Mouse (Mus musculus): ENCODE measurements at regions not wholly inside any gene's neighbourhood (a gene's known extent, or its start where the extent isn't known, plus 50 kb on each side); places are given as distances from the start of the nearest gene placed in this dataset.

DNA sequence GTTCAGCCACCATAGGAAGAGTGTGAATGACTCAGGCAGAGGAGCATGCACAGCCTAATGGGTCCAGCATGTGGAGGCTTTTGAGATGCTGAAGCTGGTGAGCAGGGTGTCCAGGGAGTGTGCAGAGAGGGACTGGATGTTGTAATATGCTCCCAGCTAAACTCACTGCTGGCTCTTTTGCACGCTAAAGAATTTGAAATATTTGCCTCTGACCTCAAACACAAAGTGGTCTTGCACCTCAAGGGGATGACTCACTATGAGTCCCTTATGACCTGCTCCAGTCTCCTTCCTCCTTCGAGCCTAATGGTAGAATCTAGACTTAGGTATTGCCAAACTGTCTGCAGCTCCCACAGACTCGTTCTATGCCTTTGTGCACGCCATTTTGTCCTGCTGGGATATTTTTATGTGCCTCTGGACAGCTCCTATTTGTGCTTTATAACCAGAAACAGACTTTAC, 55.0 kb upstream of the Slit3 start:
- Histone ChIP-seq H3K9me3 (ENCODE audit: control insufficient read depth, low read length) (no peaks in the 10 kb centered on the region), H3K9ac (ENCODE audit: low read length) (no peak overlapping the region), H3K27ac (replicated peaks in 1 of 2; ENCODE audit: control insufficient read depth in 1 of 2, insufficient read depth in 1 of 2, low read depth in 2 of 2, low read length in 2 of 2) (no peak overlapping the region), H3K36me3 (ENCODE audit: control insufficient read depth, insufficient read depth, low read length) (no peaks in the 10 kb centered on the region), H3K4me2 (ENCODE audit: low read length) (no peak overlapping the region), H3K4me3 (ENCODE audit: control insufficient read depth in 1 of 2, insufficient read depth in 1 of 2, low read depth in 1 of 2, low read length in 2 of 2) (no peak overlapping the region), H3K4me1 (ENCODE audit: control insufficient read depth in 2 of 2, insufficient read depth in 2 of 2, low read length in 2 of 2) (peaks cover 0 to 2% of the 10 kb centered on the region in 2 experiments; a peak in 2 of 4 replicates), H3K27me3 (ENCODE audit: control insufficient read depth, insufficient read depth, low read length) (no peaks in the 10 kb centered on the region)
- 36% methylated on average over 4 of the region's 4 CpGs for WGBS
- ATAC-seq (ENCODE audit: insufficient number of reproducible peaks, insufficient read depth, low FRiP score, low read depth), result no peak

DNA sequence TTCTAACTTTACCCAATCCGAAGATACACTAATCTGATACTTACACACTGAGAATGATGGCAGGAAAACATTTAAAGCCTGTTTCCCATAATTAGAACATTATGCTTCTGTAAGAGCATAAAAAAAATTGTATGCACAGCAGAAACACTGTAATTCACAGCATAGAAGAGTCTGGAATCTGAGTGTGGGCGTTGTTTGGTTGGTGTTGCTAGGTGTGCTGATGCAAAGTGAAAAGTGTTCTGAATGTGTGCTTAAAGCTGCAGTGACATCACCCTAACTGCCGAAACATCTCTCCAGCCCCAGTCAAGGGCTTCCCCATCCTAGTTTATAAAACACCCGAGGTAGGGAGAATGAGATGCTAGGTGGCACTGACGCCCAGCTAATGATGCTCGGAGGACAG, 63.2 kb upstream of the Slit3 start:
- no peak for ATAC-seq (ENCODE audit: insufficient number of reproducible peaks, insufficient read depth, low FRiP score, low read depth)
- 74% methylated on average over 6 of the region's 6 CpGs for WGBS
- H3K4me3 ChIP-seq (ENCODE audit: control insufficient read depth in 1 of 2, insufficient read depth in 1 of 2, low read depth in 1 of 2, low read length in 2 of 2), result no peak overlapping the region

GRCm38 (mm10) chr11:35055496-35056125, 65.4 kb upstream of the Slit3 start:
- WGBS, result 84% methylated on average over 7 of the region's 7 CpGs
- no peaks in the 10 kb centered on the region for H3K36me3 ChIP-seq (ENCODE audit: control insufficient read depth, insufficient read depth, low read length)

More for the DNA sequence above, 63.2 kb upstream of the Slit3 start:
- Histone ChIP-seq H3K27ac (replicated peaks in 1 of 2; ENCODE audit: control insufficient read depth in 1 of 2, insufficient read depth in 1 of 2, low read depth in 2 of 2, low read length in 2 of 2) (no peak overlapping the region), H3K36me3 (ENCODE audit: control insufficient read depth, insufficient read depth, low read length) (no peaks in the 10 kb centered on the region), H3K9ac (ENCODE audit: low read length) (no peak overlapping the region), H3K4me1 (ENCODE audit: control insufficient read depth in 2 of 2, insufficient read depth in 2 of 2, low read length in 2 of 2) (peaks cover 2 to 6% of the 10 kb centered on the region in 2 experiments; a peak in 2 of 4 replicates), H3K27me3 (ENCODE audit: control insufficient read depth, insufficient read depth, low read length) (no peaks in the 10 kb centered on the region), H3K9me3 (ENCODE audit: control insufficient read depth, low read length) (no peaks in the 10 kb centered on the region), H3K4me2 (ENCODE audit: low read length) (no peak overlapping the region)

GRCm38 (mm10) chr11:35053613-35053950, 67.4 kb upstream of the Slit3 start:
- H3K27ac ChIP-seq (replicated peaks in 1 of 2; ENCODE audit: control insufficient read depth in 1 of 2, insufficient read depth in 1 of 2, low read depth in 2 of 2, low read length in 2 of 2), result no peak overlapping the region
- H3K4me1 ChIP-seq (ENCODE audit: control insufficient read depth in 2 of 2, insufficient read depth in 2 of 2, low read length in 2 of 2), result peaks cover 2 to 6% of the 10 kb centered on the region in 2 experiments; a peak in 2 of 4 replicates
- H3K36me3 ChIP-seq (ENCODE audit: control insufficient read depth, insufficient read depth, low read length), result no peaks in the 10 kb centered on the region
- ATAC-seq (ENCODE audit: insufficient number of reproducible peaks, insufficient read depth, low FRiP score, low read depth), result no peak
- H3K4me2 ChIP-seq (ENCODE audit: low read length), result no peak overlapping the region
- no peak overlapping the region for H3K9ac ChIP-seq (ENCODE audit: low read length)
- no peaks in the 10 kb centered on the region for H3K9me3 ChIP-seq (ENCODE audit: control insufficient read depth, low read length)
- H3K4me3 ChIP-seq (ENCODE audit: control insufficient read depth in 1 of 2, insufficient read depth in 1 of 2, low read depth in 1 of 2, low read length in 2 of 2), result no peak overlapping the region
- no peaks in the 10 kb centered on the region for H3K27me3 ChIP-seq (ENCODE audit: control insufficient read depth, insufficient read depth, low read length)
- WGBS, result 38% methylated on average over 2 of the region's 2 CpGs

More at GRCm38 (mm10) chr11:35055496-35056125, 65.4 kb upstream of the Slit3 start:
- H3K9ac ChIP-seq (ENCODE audit: low read length), result no peak overlapping the region
- no peaks in the 10 kb centered on the region for H3K27me3 ChIP-seq (ENCODE audit: control insufficient read depth, insufficient read depth, low read length)
- no peak overlapping the region for H3K4me2 ChIP-seq (ENCODE audit: low read length)
- H3K4me1 ChIP-seq (ENCODE audit: control insufficient read depth in 2 of 2, insufficient read depth in 2 of 2, low read length in 2 of 2), result peaks cover 2 to 6% of the 10 kb centered on the region in 2 experiments; a peak in 2 of 4 replicates
- no peak for ATAC-seq (ENCODE audit: insufficient number of reproducible peaks, insufficient read depth, low FRiP score, low read depth)
- no peaks in the 10 kb centered on the region for H3K9me3 ChIP-seq (ENCODE audit: control insufficient read depth, low read length)
- H3K4me3 ChIP-seq (ENCODE audit: control insufficient read depth in 1 of 2, insufficient read depth in 1 of 2, low read depth in 1 of 2, low read length in 2 of 2), result no peak overlapping the region
- H3K27ac ChIP-seq (replicated peaks in 1 of 2; ENCODE audit: control insufficient read depth in 1 of 2, insufficient read depth in 1 of 2, low read depth in 2 of 2, low read length in 2 of 2), result no peak overlapping the region

DNA sequence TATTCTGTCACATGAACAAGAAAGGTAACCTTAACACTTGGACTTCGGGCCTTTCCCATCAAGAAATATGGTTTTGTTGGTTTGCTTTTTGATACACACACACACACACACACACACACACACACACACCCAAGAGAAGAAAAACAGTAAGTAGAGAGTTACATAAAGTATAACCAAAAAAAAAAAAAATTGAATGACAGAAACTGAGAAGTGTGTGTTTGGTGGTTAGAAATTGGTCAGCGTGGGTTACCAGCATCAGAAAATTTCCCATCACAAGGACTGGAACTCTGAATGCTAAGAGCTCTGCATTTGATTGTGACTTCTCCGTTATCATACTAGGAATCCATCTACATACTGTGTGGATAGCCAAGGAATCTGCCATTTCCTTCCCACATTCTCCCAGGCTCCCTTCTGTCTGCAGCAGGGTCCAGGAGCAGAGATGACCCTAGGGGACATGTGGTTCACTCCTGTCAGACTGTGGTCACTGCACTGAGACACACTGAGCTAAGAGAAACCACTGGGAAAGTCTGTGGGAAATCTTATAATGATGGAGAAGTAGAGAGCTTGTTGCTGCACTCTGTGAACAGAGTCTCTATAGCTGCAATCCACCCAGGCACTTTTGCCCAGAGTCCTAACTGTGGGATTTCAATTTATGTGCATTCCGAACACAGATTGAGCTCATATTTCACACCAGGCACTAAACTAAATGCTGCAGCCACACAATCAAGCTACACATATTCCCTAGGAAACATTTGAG, 68.0 kb upstream of the Slit3 start:
- H3K4me2 ChIP-seq (ENCODE audit: low read length), result no peak overlapping the region
- no peaks in the 10 kb centered on the region for H3K27me3 ChIP-seq (ENCODE audit: control insufficient read depth, insufficient read depth, low read length)
- WGBS, result 69% methylated on average over 4 of the region's 4 CpGs
- no peak for ATAC-seq (ENCODE audit: insufficient number of reproducible peaks, insufficient read depth, low FRiP score, low read depth)
- H3K27ac ChIP-seq (replicated peaks in 1 of 2; ENCODE audit: control insufficient read depth in 1 of 2, insufficient read depth in 1 of 2, low read depth in 2 of 2, low read length in 2 of 2), result no peak overlapping the region
- peaks cover 2 to 6% of the 10 kb centered on the region in 2 experiments; a peak in 2 of 4 replicates for H3K4me1 ChIP-seq (ENCODE audit: control insufficient read depth in 2 of 2, insufficient read depth in 2 of 2, low read length in 2 of 2)
- H3K36me3 ChIP-seq (ENCODE audit: control insufficient read depth, insufficient read depth, low read length), result no peaks in the 10 kb centered on the region
- H3K4me3 ChIP-seq (ENCODE audit: control insufficient read depth in 1 of 2, insufficient read depth in 1 of 2, low read depth in 1 of 2, low read length in 2 of 2), result no peak overlapping the region
- H3K9me3 ChIP-seq (ENCODE audit: control insufficient read depth, low read length), result no peaks in the 10 kb centered on the region
- no peak overlapping the region for H3K9ac ChIP-seq (ENCODE audit: low read length)

DNA sequence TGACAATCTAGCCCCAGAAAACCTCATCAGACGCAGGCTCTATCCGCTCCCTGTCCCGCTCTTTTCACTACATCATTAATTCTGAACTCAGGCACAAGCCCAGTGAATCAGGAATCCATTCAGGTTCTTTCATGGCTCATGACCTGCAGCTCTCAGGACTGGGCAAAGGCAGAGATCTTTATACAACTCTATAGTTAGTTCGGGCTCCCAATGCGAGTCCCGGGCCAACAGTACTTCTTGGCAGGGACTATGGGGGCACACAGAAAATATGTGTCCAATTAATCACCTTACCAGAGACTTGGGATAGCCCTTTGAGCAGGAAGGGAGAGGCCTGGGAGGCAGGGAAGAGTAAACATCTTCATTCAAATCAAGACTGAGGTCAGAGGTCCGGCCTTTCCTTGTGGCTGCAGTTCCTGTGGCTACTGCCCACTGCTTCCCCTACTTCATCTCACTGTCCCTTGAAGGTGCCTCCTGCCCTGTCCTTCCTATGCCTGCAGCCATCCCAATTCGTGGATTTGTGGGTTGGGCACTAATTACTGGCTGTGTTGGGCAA, 71.3 kb upstream of the Slit3 start:
- H3K4me1 ChIP-seq (ENCODE audit: control insufficient read depth in 2 of 2, insufficient read depth in 2 of 2, low read length in 2 of 2), result peaks cover 2 to 6% of the 10 kb centered on the region in 2 experiments; a peak in 2 of 4 replicates
- no peak for ATAC-seq (ENCODE audit: insufficient number of reproducible peaks, insufficient read depth, low FRiP score, low read depth)
- WGBS, result 84% methylated on average over 8 of the region's 8 CpGs

DNA sequence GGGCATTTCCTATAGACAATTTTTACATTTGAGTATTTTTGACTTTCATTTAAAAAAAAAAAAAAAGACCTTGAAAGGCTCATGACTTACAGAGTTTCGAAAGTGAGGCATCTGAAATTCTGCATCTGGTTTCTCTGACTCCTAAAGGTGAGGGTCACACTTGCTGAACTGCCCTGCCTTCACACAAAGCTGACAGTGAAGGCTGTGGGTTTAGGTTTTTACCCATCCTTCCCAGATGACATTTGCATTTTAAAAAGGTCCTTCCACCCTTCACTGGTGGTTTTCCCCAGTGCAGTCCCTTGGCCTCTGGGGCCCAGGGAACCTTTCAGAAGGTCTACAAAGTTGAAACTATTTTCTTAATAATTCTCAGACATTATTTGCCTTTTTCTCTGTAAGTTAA, 76.4 kb upstream of the Slit3 start:
- H3K9ac ChIP-seq (ENCODE audit: low read length), result no peak overlapping the region
- no peak overlapping the region for H3K27ac ChIP-seq (replicated peaks in 1 of 2; ENCODE audit: control insufficient read depth in 1 of 2, insufficient read depth in 1 of 2, low read depth in 2 of 2, low read length in 2 of 2)
- no peak overlapping the region for H3K4me2 ChIP-seq (ENCODE audit: low read length)
- no peaks in the 10 kb centered on the region for H3K36me3 ChIP-seq (ENCODE audit: control insufficient read depth, insufficient read depth, low read length)
- no peaks in the 10 kb centered on the region for H3K27me3 ChIP-seq (ENCODE audit: control insufficient read depth, insufficient read depth, low read length)
- H3K4me1 ChIP-seq (ENCODE audit: control insufficient read depth in 2 of 2, insufficient read depth in 2 of 2, low read length in 2 of 2), result no peaks in the 10 kb centered on the region
- H3K4me3 ChIP-seq (ENCODE audit: control insufficient read depth in 1 of 2, insufficient read depth in 1 of 2, low read depth in 1 of 2, low read length in 2 of 2), result no peak overlapping the region
- H3K9me3 ChIP-seq (ENCODE audit: control insufficient read depth, low read length), result no peaks in the 10 kb centered on the region
- 81% methylated on average over 1 of the region's 1 CpGs for WGBS
- ATAC-seq (ENCODE audit: insufficient number of reproducible peaks, insufficient read depth, low FRiP score, low read depth), result no peak

More for the DNA sequence above, 71.3 kb upstream of the Slit3 start:
- H3K9me3 ChIP-seq (ENCODE audit: control insufficient read depth, low read length), result no peaks in the 10 kb centered on the region
- H3K9ac ChIP-seq (ENCODE audit: low read length), result no peak overlapping the region
- H3K36me3 ChIP-seq (ENCODE audit: control insufficient read depth, insufficient read depth, low read length), result no peaks in the 10 kb centered on the region
- no peak overlapping the region for H3K4me3 ChIP-seq (ENCODE audit: control insufficient read depth in 1 of 2, insufficient read depth in 1 of 2, low read depth in 1 of 2, low read length in 2 of 2)
- no peak overlapping the region for H3K27ac ChIP-seq (replicated peaks in 1 of 2; ENCODE audit: control insufficient read depth in 1 of 2, insufficient read depth in 1 of 2, low read depth in 2 of 2, low read length in 2 of 2)
- no peak overlapping the region for H3K4me2 ChIP-seq (ENCODE audit: low read length)
- no peaks in the 10 kb centered on the region for H3K27me3 ChIP-seq (ENCODE audit: control insufficient read depth, insufficient read depth, low read length)

All from heart, embryonic 14.5 days (tissue).